9 mouse cellular contexts compared by ENCODE assay signal in genomic region chr15:94254091-94254860, GRCm38 (mm10).
A peak's percentile ranks its signal among the peaks of the same experiment; 100 is the strongest.
DNase-seq lines count a peak whose midpoint lies in the region; ATAC-seq lines count a peak whose summit lies in the region.
"Had no signal": no experiment of that assay in that cellular context is flagged by ENCODE, and none has a peak within 500 bp of the region (broad histone marks: within the 10 kb centered on the region; RNA-seq: fewer than 3 reads in every experiment).

No protein-coding gene starts in this region.

- DNase-seq in heart, adult 18-20 months = peak; percentile 21 to 24
- DNase-seq in heart, adult 9 months (ENCODE audit: low spot score in 2 of 2) = no peak
- DNase-seq in midbrain, embryonic 10.5 days (ENCODE audit: low spot score) = no peak
- DNase-seq in induced T-regulatory cell, adult 2 months (ENCODE audit: low read depth) = peak; percentile 15
- DNase-seq in right cerebral cortex, postnatal 14 days = peak; percentile 34
- DNase-seq in spleen, postnatal 36 days (ENCODE audit: low spot score in 2 of 2) = no peak
- no peak for DNase-seq in adrenal gland, postnatal 36 days

- no peak overlapping the region for H3K4me3 ChIP-seq in midbrain, embryonic 13.5 days (replicated peaks)
- H3K4me3 ChIP-seq in midbrain, embryonic 10.5 days = no peak overlapping the region
- H3K4me3 ChIP-seq: megakaryocyte, embryonic 14.5 days had no signal

- no peaks in the 10 kb centered on the region for H3K36me3 ChIP-seq in midbrain, embryonic 13.5 days
- no peaks in the 10 kb centered on the region for H3K36me3 ChIP-seq in midbrain, embryonic 10.5 days

- H3K9me3 ChIP-seq in midbrain, embryonic 13.5 days = no peaks in the 10 kb centered on the region
- H3K9me3 ChIP-seq in midbrain, embryonic 10.5 days (replicated peaks) = no peaks in the 10 kb centered on the region
- H3K9me3 ChIP-seq: megakaryocyte, embryonic 14.5 days had no signal

- peak; percentile 63 for ATAC-seq in midbrain, embryonic 13.5 days

- 85% methylated on average over 14 of the region's 14 CpGs for WGBS in midbrain, embryonic 13.5 days
- WGBS in midbrain, embryonic 10.5 days = 86% methylated on average over 14 of the region's 14 CpGs

- H3K27ac ChIP-seq in midbrain, embryonic 13.5 days = no peak overlapping the region
- H3K27ac ChIP-seq in midbrain, embryonic 10.5 days (replicated peaks) = no peak overlapping the region

- no peaks in the 10 kb centered on the region for H3K4me1 ChIP-seq in midbrain, embryonic 13.5 days (replicated peaks)
- peaks cover 4% of the 10 kb centered on the region; the same call in 1 of the 2 replicates for H3K4me1 ChIP-seq in midbrain, embryonic 10.5 days
- H3K4me1 ChIP-seq: megakaryocyte, embryonic 14.5 days had no signal

- H3K4me2 ChIP-seq in midbrain, embryonic 13.5 days (replicated peaks) = no peak overlapping the region

- H3K9ac ChIP-seq in midbrain, embryonic 13.5 days (replicated peaks) = no peak overlapping the region

- H3K27me3 ChIP-seq in midbrain, embryonic 13.5 days = no peaks in the 10 kb centered on the region
- no peaks in the 10 kb centered on the region for H3K27me3 ChIP-seq in midbrain, embryonic 10.5 days (ENCODE audit: low read depth, poor library complexity, severe bottlenecking)
- H3K27me3 ChIP-seq: megakaryocyte, embryonic 14.5 days had no signal

Comparison
In these comparisons a context has a peak if more than half of its experiments do, and no peak if none do; other contexts are left out.
1. DNase-seq: peak in heart, adult 18-20 months (2 of 2), induced T-regulatory cell, adult 2 months (single experiment) and right cerebral cortex, postnatal 14 days (single experiment); none in heart, adult 9 months (0 of 2), midbrain, embryonic 10.5 days (single experiment), spleen, postnatal 36 days (0 of 2) and adrenal gland, postnatal 36 days (0 of 2).